Mouse (Mus musculus) heart, embryonic 10.5 days (tissue): ENCODE results near the gene Tpcn1. TPM values are rescaled to one million over a fixed set of nuclear protein-coding genes. Genes with fewer than 3 reads are reported as not detected.

Source experiments
- DNase-seq: peaks from one replicate; pipeline ENCODE4 v3.0.0-alpha.2; 2017; ENCODE audit warnings: low spot score
- H3K27ac ChIP-seq: fragments of 300-500 bp; sonication (generic); 2 replicates; pipeline ENCODE4 v1.5.1; 2016; ENCODE audit warnings: mild to moderate bottlenecking
- H3K27me3 ChIP-seq: fragments of 300-500 bp; sonication (generic); 2 replicates; pipeline ENCODE4 v1.6.1; 2016; ENCODE audit warnings: mild to moderate bottlenecking; ENCODE audit not compliant: poor library complexity, insufficient read depth, severe bottlenecking
- H3K36me3 ChIP-seq: fragments of 300-500 bp; sonication (generic); 2 replicates; pipeline ENCODE4 v1.6.1; 2016; ENCODE audit warnings: mild to moderate bottlenecking, moderate library complexity
- H3K4me1 ChIP-seq: fragments of 300-500 bp; sonication (generic); 2 replicates; pipeline ENCODE4 v1.6.1; 2016; ENCODE audit warnings: mild to moderate bottlenecking
- H3K4me3 ChIP-seq: fragments of 300-500 bp; sonication (generic); 2 replicates; pipeline ENCODE4 v1.5.1; 2016; ENCODE audit warnings: mild to moderate bottlenecking, moderate library complexity
- H3K9me3 ChIP-seq: fragments of 300-500 bp; sonication (generic); 2 replicates; pipeline ENCODE4 v1.6.1; 2016; ENCODE audit warnings: mild to moderate bottlenecking, moderate library complexity
- WGBS: fragments of 180-500 bp; shearing (Covaris S2); methylation state at CpG from one replicate; pipeline ENCODE4 v1.1.7; 2016; 5-methylcytosine and 5-hydroxymethylcytosine counted together
- polyA plus RNA-seq: library from polyadenylated mRNA; unstranded; fragments of >200 nt; fragmentation: Nextera tagmentation; extraction: Ambion mirVana; gene quantifications from 2 replicates; pipeline ENCODE4 v1.2.1, GENCODE M21; 2016

Tpcn1 gene
- polyA plus RNA-seq = 13.0 and 21.7 TPM in 2 replicates

DNA sequence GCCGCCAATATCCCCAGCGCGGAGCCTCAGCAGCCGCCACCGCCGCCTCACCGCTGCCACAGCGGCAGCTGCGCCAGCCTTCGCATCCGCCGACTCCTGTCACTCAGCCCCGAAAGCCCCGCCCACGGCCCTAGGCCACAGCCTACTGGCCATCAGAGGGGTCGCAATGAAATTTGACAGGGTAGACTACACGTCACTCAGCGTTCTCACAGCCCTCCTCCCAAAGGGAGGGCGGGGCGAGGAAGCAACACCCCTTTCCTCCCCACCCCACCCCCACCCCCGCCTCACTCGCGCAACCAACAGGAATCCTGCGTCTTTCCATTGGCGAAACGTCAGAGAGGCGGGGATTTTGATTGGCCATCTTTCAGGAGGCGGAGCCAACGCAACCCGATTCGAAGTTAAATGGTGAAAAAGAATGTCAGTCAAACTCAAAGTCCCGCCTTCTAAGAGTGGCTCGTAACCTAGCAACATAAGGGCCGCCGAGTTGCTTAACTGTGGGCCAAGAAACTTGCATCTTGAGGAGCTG is at the start of gene Tpcn1, which contains the start of gene Iqcd:
TSS of gene Tpcn1 (minus strand) at position 105 of the 526 bp plus-strand sequence.
TSS of gene Iqcd (plus strand) at position 448 of the 526 bp plus-strand sequence.
- Histone ChIP-seq H3K4me1 (peaks cover 34% of the 10 kb centered on the region), H3K27ac (peak within 1 kb of the TSS; percentile 91), H3K27me3 (no peaks in the 10 kb centered on the region), H3K4me3 (peak within 1 kb of the TSS; percentile 90), H3K9me3 (no peaks in the 10 kb centered on the region), H3K36me3 (peaks cover 15% of the 10 kb centered on the region)
- peak; percentile 99 for DNase-seq
- under 1% methylated on average over 35 of the region's 35 CpGs for WGBS

DNA sequence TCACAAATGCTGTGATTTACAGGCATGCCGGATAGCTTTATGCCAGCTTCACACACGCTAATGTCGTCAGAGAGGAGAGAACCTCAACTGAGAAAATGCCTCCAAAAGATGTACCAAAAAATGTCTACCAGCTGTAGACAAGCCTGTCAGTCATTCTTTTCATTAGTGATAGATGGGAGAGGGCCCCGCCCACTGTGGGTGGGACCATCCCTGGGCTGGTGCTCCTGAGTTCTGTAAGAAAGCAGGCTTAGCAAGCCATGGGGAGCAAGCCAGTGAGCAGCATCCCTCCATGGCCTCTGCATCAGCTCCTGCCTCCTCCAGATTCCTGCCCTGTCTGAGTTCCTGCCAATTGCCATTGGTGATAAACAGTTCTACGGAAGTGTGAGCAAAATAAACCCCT is 47.2 kb upstream of the Tpcn1 start:
- Histone ChIP-seq H3K4me3 (no peak overlapping the region), H3K4me1 (peaks cover 23% of the 10 kb centered on the region), H3K9me3 (no peaks in the 10 kb centered on the region), H3K27ac (no peak overlapping the region), H3K27me3 (peaks cover 23% of the 10 kb centered on the region; the same call in 1 of the 2 replicates), H3K36me3 (no peaks in the 10 kb centered on the region)
- 80% methylated on average over 5 of the region's 5 CpGs for WGBS
- no peak for DNase-seq

DNA sequence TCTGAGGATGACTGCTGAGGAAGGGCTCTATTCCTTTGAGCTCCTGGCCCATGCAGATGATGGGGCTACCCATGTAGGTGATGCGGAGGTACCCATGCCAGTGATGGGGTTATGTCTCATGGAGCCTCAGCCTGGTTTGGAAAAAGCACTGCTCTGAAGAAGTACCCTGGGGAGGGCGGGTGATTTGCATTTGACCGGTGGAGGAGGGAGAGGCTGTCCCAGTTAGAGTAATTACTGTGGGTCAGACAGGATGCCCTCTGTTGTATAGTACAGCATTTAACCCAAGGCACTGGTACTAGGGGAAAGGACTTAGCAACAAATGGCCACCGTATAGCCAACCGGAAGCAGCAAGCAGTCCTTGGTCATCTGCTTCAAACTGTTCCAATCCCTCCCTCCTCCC is 46.4 kb upstream of the Tpcn1 start:
- peaks cover 29% of the 10 kb centered on the region for H3K27me3 ChIP-seq
- no peak for DNase-seq
- no peak overlapping the region for H3K4me3 ChIP-seq
- no peaks in the 10 kb centered on the region for H3K36me3 ChIP-seq
- H3K4me1 ChIP-seq = peaks cover 23% of the 10 kb centered on the region
- H3K27ac ChIP-seq = no peak overlapping the region
- H3K9me3 ChIP-seq = no peaks in the 10 kb centered on the region
- WGBS = 49% methylated on average over 5 of the region's 5 CpGs

DNA sequence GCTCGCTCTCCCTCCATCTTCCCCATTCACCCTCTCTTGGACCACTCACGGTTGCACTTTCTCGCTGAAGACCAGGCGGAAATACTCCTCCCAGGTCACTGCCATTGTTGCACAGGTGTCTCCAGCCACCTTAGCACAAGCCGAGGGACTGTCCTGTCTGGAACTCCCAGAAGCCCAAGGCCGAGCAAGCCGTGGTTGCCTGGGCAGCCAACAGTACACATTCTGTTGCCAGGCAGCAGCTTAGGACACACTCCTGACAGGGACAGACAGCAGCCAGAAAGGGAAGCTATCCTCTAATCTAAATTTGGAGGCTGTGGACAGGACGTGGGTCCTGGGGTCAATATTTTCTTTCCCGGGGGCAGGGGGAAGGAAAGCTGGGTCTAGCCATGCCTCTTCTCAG is 45.7 kb upstream of the Tpcn1 start, which contains the start of gene Cfap73:
TSS of gene Cfap73 (minus strand) at position 105 of the 400 bp plus-strand sequence.
- peaks cover 23% of the 10 kb centered on the region for H3K4me1 ChIP-seq
- no peaks in the 10 kb centered on the region for H3K9me3 ChIP-seq
- no peak for DNase-seq
- H3K27me3 ChIP-seq = peaks cover 36% of the 10 kb centered on the region
- 43% methylated on average over 9 of the region's 9 CpGs for WGBS
- H3K27ac ChIP-seq = no peak within 1 kb of the TSS
- H3K36me3 ChIP-seq = no peaks in the 10 kb centered on the region
- no peak within 1 kb of the TSS for H3K4me3 ChIP-seq

GRCm38 (mm10) chr5:120631892-120632291 is 43.4 kb upstream of the Tpcn1 start:
- Histone ChIP-seq H3K27ac (no peak overlapping the region), H3K36me3 (peaks cover 19% of the 10 kb centered on the region), H3K9me3 (no peaks in the 10 kb centered on the region), H3K4me3 (0 out of 2 replicates have a peak overlapping the region, but pooled peaks have one; percentile 54), H3K4me1 (peaks cover 35% of the 10 kb centered on the region), H3K27me3 (peaks cover 40% of the 10 kb centered on the region)
- no peak for DNase-seq
- WGBS = 78% methylated on average over 5 of the region's 5 CpGs

DNA sequence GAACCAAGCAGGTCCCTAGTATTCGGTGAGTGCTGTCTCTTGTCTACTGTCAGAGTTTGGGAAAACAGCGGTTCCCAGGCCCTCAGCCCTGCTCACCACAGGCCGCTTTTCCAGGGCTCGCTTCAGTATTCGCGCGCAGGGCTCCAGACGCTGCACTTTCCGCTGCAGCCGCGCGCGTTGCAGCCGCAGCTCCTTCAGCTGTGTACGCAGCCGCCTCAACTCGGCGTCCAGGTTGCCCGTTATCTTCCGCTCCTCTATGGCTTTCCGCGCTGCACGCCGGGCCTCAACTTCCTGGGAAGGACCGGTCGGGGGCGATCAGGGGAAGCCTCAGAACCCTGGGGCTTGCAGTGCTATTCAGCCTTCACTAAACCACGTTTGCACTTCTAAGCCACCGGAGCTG is 42.7 kb upstream of the Tpcn1 start:
- Histone ChIP-seq H3K27me3 (peaks cover 40% of the 10 kb centered on the region), H3K4me3 (peak overlapping the region; percentile 54), H3K9me3 (no peaks in the 10 kb centered on the region), H3K27ac (peak overlapping the region; percentile 63), H3K36me3 (peaks cover 26% of the 10 kb centered on the region), H3K4me1 (peaks cover 39% of the 10 kb centered on the region)
- WGBS = 3% methylated on average over 29 of the region's 29 CpGs
- DNase-seq = no peak

DNA sequence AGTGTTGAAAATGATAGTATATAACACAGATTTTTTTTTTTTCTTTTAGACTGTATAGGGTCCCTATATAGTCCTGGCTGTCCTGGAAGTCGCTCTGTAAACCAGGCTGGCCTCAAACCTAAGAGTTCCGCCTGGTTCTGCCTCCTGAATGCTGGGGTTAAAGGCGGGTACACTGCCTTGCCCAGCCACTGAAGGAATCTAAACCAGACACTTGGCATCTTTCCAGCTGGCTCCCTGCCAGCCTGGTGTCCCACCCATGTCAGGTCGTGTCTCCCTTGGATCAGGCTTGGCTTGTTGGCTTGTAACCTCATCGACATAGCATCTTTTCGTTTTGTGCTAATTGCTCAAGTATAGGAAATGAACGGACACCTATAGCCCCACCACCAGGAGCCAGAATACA is 40.2 kb upstream of the Tpcn1 start:
- H3K27me3 ChIP-seq = peaks cover 40% of the 10 kb centered on the region
- peaks cover 34% of the 10 kb centered on the region for H3K4me1 ChIP-seq
- H3K4me3 ChIP-seq = no peak overlapping the region
- H3K27ac ChIP-seq = no peak overlapping the region
- peaks cover 51% of the 10 kb centered on the region for H3K36me3 ChIP-seq
- no peaks in the 10 kb centered on the region for H3K9me3 ChIP-seq
- WGBS = 66% methylated on average over 7 of the region's 7 CpGs
- DNase-seq = no peak

GRCm38 (mm10) chr5:120627515-120628300 is 39.2 kb upstream of the Tpcn1 start:
- Histone ChIP-seq H3K4me1 (peaks cover 33% of the 10 kb centered on the region), H3K36me3 (peaks cover 61% of the 10 kb centered on the region), H3K9me3 (no peaks in the 10 kb centered on the region), H3K27ac (no peak overlapping the region), H3K4me3 (no peak overlapping the region), H3K27me3 (peaks cover 33% of the 10 kb centered on the region)
- 93% methylated on average over 15 of the region's 15 CpGs for WGBS
- DNase-seq = no peak

- Histone ChIP-seq H3K36me3 (peaks cover 74% of the 10 kb centered on the region), H3K4me1 (peaks cover 31% of the 10 kb centered on the region), H3K27me3 (peaks cover 21% of the 10 kb centered on the region), H3K27ac (no peak overlapping the region), H3K9me3 (no peaks in the 10 kb centered on the region), H3K4me3 (no peak overlapping the region)
- WGBS = 29% methylated on average over 19 of the region's 19 CpGs
- DNase-seq = peak; percentile 88
Measured at GRCm38 (mm10) chr5:120626399-120626798, 37.9 kb upstream of the Tpcn1 start.

DNA sequence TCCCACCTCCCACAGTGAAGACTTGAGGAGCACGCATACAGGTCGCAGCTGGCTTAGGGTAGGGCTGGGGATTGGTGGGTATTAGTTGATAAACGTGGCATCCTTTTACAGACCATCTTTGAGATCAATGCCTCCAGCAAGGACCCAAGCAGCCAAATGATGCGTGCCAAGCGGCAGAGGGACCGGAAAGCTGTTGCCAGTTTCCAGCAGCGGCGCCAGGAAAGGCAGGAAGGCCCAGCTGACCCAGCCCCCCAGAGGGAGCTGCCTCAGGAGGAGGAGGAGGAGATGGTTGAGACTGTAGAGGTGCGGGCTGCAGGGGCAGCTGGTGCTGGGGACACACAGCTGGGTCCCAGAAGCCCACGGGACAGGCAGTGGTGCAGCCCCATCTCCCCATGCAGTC is 36.0 kb upstream of the Tpcn1 start:
- H3K4me1 ChIP-seq = peaks cover 24% of the 10 kb centered on the region
- no peak for DNase-seq
- H3K36me3 ChIP-seq = peaks cover 93% of the 10 kb centered on the region
- H3K27me3 ChIP-seq = peaks cover 7% of the 10 kb centered on the region; the same call in 1 of the 2 replicates
- H3K27ac ChIP-seq = no peak overlapping the region
- H3K9me3 ChIP-seq = no peaks in the 10 kb centered on the region
- H3K4me3 ChIP-seq = no peak overlapping the region
- 91% methylated on average over 10 of the region's 10 CpGs for WGBS

- Histone ChIP-seq H3K36me3 (peaks cover 100% of the 10 kb centered on the region), H3K9me3 (no peaks in the 10 kb centered on the region), H3K27ac (no peak overlapping the region), H3K4me1 (peaks cover 13% of the 10 kb centered on the region), H3K4me3 (no peak overlapping the region), H3K27me3 (no peaks in the 10 kb centered on the region)
- DNase-seq = no peak
- WGBS = 80% methylated on average over 5 of the region's 5 CpGs
Measured at GRCm38 (mm10) chr5:120622198-120622851, 33.9 kb upstream of the Tpcn1 start.

DNA sequence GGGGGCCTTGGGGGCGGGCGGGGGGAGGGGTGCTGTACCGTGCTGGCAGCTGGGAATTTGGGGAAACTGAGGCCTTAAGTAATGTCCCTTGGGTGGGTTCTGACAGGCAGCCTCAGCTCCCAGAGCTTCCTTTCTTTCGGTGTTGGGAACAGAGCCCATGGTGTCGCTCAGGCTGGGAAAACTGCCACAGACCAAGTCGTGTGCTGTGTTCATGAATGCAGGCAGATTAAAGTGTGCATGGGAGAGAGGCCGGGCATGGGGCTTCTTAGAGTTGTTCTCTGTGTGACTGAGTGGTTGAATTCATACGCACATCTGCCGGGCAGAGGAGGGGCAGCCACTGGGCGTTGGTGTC is 33.3 kb upstream of the Tpcn1 start:
- 92% methylated on average over 10 of the region's 10 CpGs for WGBS
- Histone ChIP-seq H3K4me3 (no peak overlapping the region), H3K27me3 (no peaks in the 10 kb centered on the region), H3K4me1 (peaks cover 13% of the 10 kb centered on the region), H3K36me3 (peaks cover 100% of the 10 kb centered on the region), H3K27ac (no peak overlapping the region), H3K9me3 (no peaks in the 10 kb centered on the region)
- no peak for DNase-seq
